8 mouse cellular contexts compared by ENCODE assay signal in genomic region chr3:66746373-66747072, GRCm38 (mm10).
DNase-seq lines count a peak whose midpoint lies in the region; ATAC-seq lines count a peak whose summit lies in the region.

No protein-coding gene starts in this region.

- H3K4me1 ChIP-seq in forebrain, embryonic 16.5 days (replicated peaks; ENCODE audit: control insufficient read depth, insufficient read depth, low read length), result peaks cover 12% of the 10 kb centered on the region
- peaks cover 11% of the 10 kb centered on the region; the same call in 1 of the 2 replicates for H3K4me1 ChIP-seq in limb, embryonic 15.5 days

- peak overlapping the region; percentile 50 for H3K4me2 ChIP-seq in forebrain, embryonic 16.5 days (ENCODE audit: low read length)
- peak overlapping the region; percentile 19; the same call in 1 of the 2 replicates for H3K4me2 ChIP-seq in limb, embryonic 15.5 days

- ATAC-seq in forebrain, embryonic 16.5 days, result peak; percentile 95
- no peak for ATAC-seq in limb, embryonic 15.5 days (ENCODE audit: insufficient number of reproducible peaks, low FRiP score, low TSS enrichment, low read depth)

- H3K27ac ChIP-seq in forebrain, embryonic 16.5 days (ENCODE audit: low read length), result no peak overlapping the region
- no peak overlapping the region for H3K27ac ChIP-seq in limb, embryonic 15.5 days

- peak overlapping the region; percentile 24 for H3K4me3 ChIP-seq in forebrain, embryonic 16.5 days (replicated peaks; ENCODE audit: low read length)
- no peak overlapping the region for H3K4me3 ChIP-seq in limb, embryonic 15.5 days

- peak; percentile 27 for DNase-seq in adrenal gland, postnatal 10 days
- DNase-seq in adrenal gland, adult (ENCODE audit: inconsistent age in 2 of 2, low spot score in 1 of 2), result no peak
- DNase-seq in MN1 (ENCODE audit: low spot score), result peak; percentile 57
- DNase-seq in kidney, postnatal 36 days, result no peak
- DNase-seq in kidney, postnatal 10 days, result no peak
- DNase-seq in spleen, postnatal 14 days (ENCODE audit: low spot score in 2 of 2), result no peak

- H3K36me3 ChIP-seq in forebrain, embryonic 16.5 days (ENCODE audit: control insufficient read depth, insufficient read depth), result no peaks in the 10 kb centered on the region
- H3K36me3 ChIP-seq in limb, embryonic 15.5 days, result no peaks in the 10 kb centered on the region

- H3K9me3 ChIP-seq in forebrain, embryonic 16.5 days (ENCODE audit: control insufficient read depth, low read length), result no peaks in the 10 kb centered on the region
- H3K9me3 ChIP-seq in limb, embryonic 15.5 days, result no peaks in the 10 kb centered on the region

- H3K27me3 ChIP-seq in forebrain, embryonic 16.5 days (replicated peaks; ENCODE audit: control insufficient read depth, insufficient read depth, low read length), result peaks cover 69% of the 10 kb centered on the region
- peaks cover 37% of the 10 kb centered on the region for H3K27me3 ChIP-seq in limb, embryonic 15.5 days

- H3K9ac ChIP-seq in forebrain, embryonic 16.5 days (replicated peaks; ENCODE audit: low read depth, low read length), result no peak overlapping the region
- no peak overlapping the region for H3K9ac ChIP-seq in limb, embryonic 15.5 days

- 7% methylated on average over 19 of the region's 19 CpGs for WGBS in forebrain, embryonic 16.5 days
- 44% methylated on average over 19 of the region's 19 CpGs for WGBS in limb, embryonic 15.5 days

Comparison
In these comparisons a context has a peak if more than half of its experiments do, and no peak if none do; other contexts are left out.
1. DNase-seq: peak in adrenal gland, postnatal 10 days (single experiment) and MN1 (single experiment); none in adrenal gland, adult (0 of 2), kidney, postnatal 36 days (0 of 2), kidney, postnatal 10 days (single experiment) and spleen, postnatal 14 days (0 of 2).